In genomic region chr8:105223850-105224249, GRCm38 (mm10) we compare ENCODE assay signal across 9 mouse cellular contexts. TPM values are rescaled to one million over a fixed set of nuclear protein-coding genes. Genes with fewer than 3 reads are reported as not detected.
A peak's percentile ranks its signal among the peaks of the same experiment; 100 is the strongest.
DNase-seq lines count a peak whose midpoint lies in the region; ATAC-seq and TF ChIP-seq lines count a peak whose summit lies in the region.
"Had no signal": no experiment of that assay in that cellular context is flagged by ENCODE, and none has a peak within 500 bp of the region (broad histone marks: within the 10 kb centered on the region; RNA-seq: fewer than 3 reads in every experiment).

No protein-coding gene starts in this region.

- no peaks in the 10 kb centered on the region for H3K27me3 ChIP-seq in liver, embryonic 14.5 days (ENCODE audit: control insufficient read depth, insufficient read depth, low read length)
- H3K27me3 ChIP-seq in liver, embryonic 11.5 days (replicated peaks; ENCODE audit: control insufficient read depth, insufficient read depth, low read length), result no peaks in the 10 kb centered on the region
- no peaks in the 10 kb centered on the region for H3K27me3 ChIP-seq in embryonic facial prominence, embryonic 15.5 days
- no peaks in the 10 kb centered on the region for H3K27me3 ChIP-seq in heart, embryonic 14.5 days (ENCODE audit: control insufficient read depth, insufficient read depth, low read length)
- H3K27me3 ChIP-seq in neural tube, embryonic 14.5 days (ENCODE audit: control insufficient read depth, insufficient read depth, low read length), result no peaks in the 10 kb centered on the region

- no peak for ATAC-seq in liver, embryonic 14.5 days (ENCODE audit: insufficient read depth)
- ATAC-seq in liver, embryonic 11.5 days (replicated peaks; ENCODE audit: low FRiP score), result no peak
- ATAC-seq in embryonic facial prominence, embryonic 15.5 days (ENCODE audit: insufficient number of reproducible peaks, low FRiP score, low TSS enrichment, low read depth), result no peak
- no peak for ATAC-seq in heart, embryonic 14.5 days (ENCODE audit: insufficient number of reproducible peaks, insufficient read depth, low FRiP score, low read depth)
- ATAC-seq in neural tube, embryonic 14.5 days (ENCODE audit: low read depth), result no peak
- no peak for ATAC-seq in inflammation-experienced regulatory T-cells, adult 6 months

- H3K4me1 ChIP-seq in liver, embryonic 14.5 days (replicated peaks; ENCODE audit: control insufficient read depth in 2 of 2, insufficient read depth in 2 of 2, low read length in 1 of 2), result peaks cover 3 to 14% of the 10 kb centered on the region in 2 experiments
- peaks cover 6% of the 10 kb centered on the region; the same call in 1 of the 2 replicates for H3K4me1 ChIP-seq in liver, embryonic 11.5 days (replicated peaks; ENCODE audit: control insufficient read depth, insufficient read depth, low read length)
- peaks cover 16% of the 10 kb centered on the region for H3K4me1 ChIP-seq in embryonic facial prominence, embryonic 15.5 days
- H3K4me1 ChIP-seq in heart, embryonic 14.5 days (ENCODE audit: control insufficient read depth in 2 of 2, insufficient read depth in 2 of 2, low read length in 2 of 2), result peaks cover 0 to 18% of the 10 kb centered on the region in 2 experiments; a peak in 3 of 4 replicates
- peaks cover 14% of the 10 kb centered on the region for H3K4me1 ChIP-seq in neural tube, embryonic 14.5 days (ENCODE audit: control insufficient read depth, insufficient read depth, low read length)

- no peak overlapping the region for H3K4me3 ChIP-seq in liver, embryonic 14.5 days (ENCODE audit: insufficient read depth in 1 of 2, low read depth in 2 of 2, low read length in 2 of 2)
- no peak overlapping the region for H3K4me3 ChIP-seq in liver, embryonic 11.5 days (ENCODE audit: low read depth, low read length)
- no peak overlapping the region for H3K4me3 ChIP-seq in embryonic facial prominence, embryonic 15.5 days (replicated peaks)
- H3K4me3 ChIP-seq in heart, embryonic 14.5 days (ENCODE audit: control insufficient read depth in 1 of 2, insufficient read depth in 1 of 2, low read depth in 1 of 2, low read length in 2 of 2), result no peak overlapping the region
- peak overlapping the region; percentile 80; the same call in 1 of the 2 replicates for H3K4me3 ChIP-seq in neural tube, embryonic 14.5 days (ENCODE audit: low read depth, low read length)

- 72% methylated on average over 7 of the region's 7 CpGs for WGBS in liver, embryonic 14.5 days (ENCODE audit: insufficient replicate concordance)
- 80% methylated on average over 7 of the region's 7 CpGs for WGBS in liver, embryonic 11.5 days
- WGBS in embryonic facial prominence, embryonic 15.5 days, result 79% methylated on average over 7 of the region's 7 CpGs
- WGBS in heart, embryonic 14.5 days, result 68% methylated on average over 7 of the region's 7 CpGs
- WGBS in neural tube, embryonic 14.5 days, result 79% methylated on average over 7 of the region's 7 CpGs

- TF ChIP-seq CTCF in liver, embryonic 14.5 days (IDR thresholded peaks at IDR 0.05; ENCODE audit: low read depth), result no peak

- no peak overlapping the region; the same call in 1 of the 2 replicates for H3K9ac ChIP-seq in liver, embryonic 14.5 days (replicated peaks)
- H3K9ac ChIP-seq in liver, embryonic 11.5 days (ENCODE audit: low read depth, low read length), result no peak overlapping the region; the same call in 1 of the 2 replicates
- H3K9ac ChIP-seq in embryonic facial prominence, embryonic 15.5 days, result no peak overlapping the region
- peak overlapping the region; percentile 94; the same call in 1 of the 2 replicates for H3K9ac ChIP-seq in heart, embryonic 14.5 days (ENCODE audit: low read length)
- no peak overlapping the region for H3K9ac ChIP-seq in neural tube, embryonic 14.5 days (replicated peaks; ENCODE audit: low read depth, low read length)

- no peak for TF ChIP-seq EP300 in liver, embryonic 14.5 days (IDR thresholded peaks at IDR 0.05; ENCODE audit: low read depth)

- no peak for DNase-seq in liver, embryonic 14.5 days (ENCODE audit: low read depth in 3 of 3, low spot score in 3 of 3)
- DNase-seq in liver, embryonic 11.5 days (ENCODE audit: low spot score), result no peak
- no peak for DNase-seq in Muller cell, postnatal 12 days (ENCODE audit: inconsistent ontology term)
- DNase-seq: embryo, embryonic 11 days; right cerebral cortex, postnatal 25 days had no signal

- H3K36me3 ChIP-seq in liver, embryonic 14.5 days (replicated peaks; ENCODE audit: control insufficient read depth, insufficient read depth, low read depth), result no peaks in the 10 kb centered on the region
- H3K36me3 ChIP-seq in liver, embryonic 11.5 days (ENCODE audit: control insufficient read depth, insufficient read depth, low read length), result no peaks in the 10 kb centered on the region
- H3K36me3 ChIP-seq in embryonic facial prominence, embryonic 15.5 days, result no peaks in the 10 kb centered on the region
- H3K36me3 ChIP-seq in heart, embryonic 14.5 days (ENCODE audit: control insufficient read depth, insufficient read depth, low read length), result no peaks in the 10 kb centered on the region
- H3K36me3 ChIP-seq in neural tube, embryonic 14.5 days (ENCODE audit: control insufficient read depth, insufficient read depth, low read length), result no peaks in the 10 kb centered on the region

- H3K27ac ChIP-seq in liver, embryonic 14.5 days, result no peak overlapping the region
- no peak overlapping the region for H3K27ac ChIP-seq in liver, embryonic 11.5 days (ENCODE audit: low read depth, low read length)
- H3K27ac ChIP-seq in embryonic facial prominence, embryonic 15.5 days (replicated peaks), result peak overlapping the region; percentile 91; the same call in 1 of the 2 replicates
- H3K27ac ChIP-seq in heart, embryonic 14.5 days (replicated peaks in 1 of 2; ENCODE audit: control insufficient read depth in 1 of 2, insufficient read depth in 1 of 2, low read depth in 2 of 2, low read length in 2 of 2), result peak overlapping the region in 1 of 2 experiments; percentile 93; a peak in 1 of 4 replicates
- H3K27ac ChIP-seq in neural tube, embryonic 14.5 days (ENCODE audit: low read depth, low read length), result peak overlapping the region; percentile 65; the same call in 1 of the 2 replicates

- H3K4me2 ChIP-seq in liver, embryonic 14.5 days (ENCODE audit: low read depth), result peak overlapping the region; percentile 94; the same call in 1 of the 2 replicates
- H3K4me2 ChIP-seq in liver, embryonic 11.5 days, result no peak overlapping the region
- no peak overlapping the region for H3K4me2 ChIP-seq in embryonic facial prominence, embryonic 15.5 days (replicated peaks)
- H3K4me2 ChIP-seq in heart, embryonic 14.5 days (ENCODE audit: low read length), result peak overlapping the region; percentile 74
- H3K4me2 ChIP-seq in neural tube, embryonic 14.5 days (ENCODE audit: low read depth, low read length), result peak overlapping the region; percentile 63; the same call in 1 of the 2 replicates

- H3K9me3 ChIP-seq in liver, embryonic 14.5 days (ENCODE audit: control insufficient read depth, low read length), result no peaks in the 10 kb centered on the region
- no peaks in the 10 kb centered on the region for H3K9me3 ChIP-seq in liver, embryonic 11.5 days (ENCODE audit: control insufficient read depth, low read length)
- no peaks in the 10 kb centered on the region for H3K9me3 ChIP-seq in embryonic facial prominence, embryonic 15.5 days (replicated peaks)
- H3K9me3 ChIP-seq in heart, embryonic 14.5 days (ENCODE audit: control insufficient read depth, low read length), result no peaks in the 10 kb centered on the region
- no peaks in the 10 kb centered on the region for H3K9me3 ChIP-seq in neural tube, embryonic 14.5 days (ENCODE audit: control insufficient read depth, low read length)

RNA-seq across cellular contexts. Expression of gene D230025D16Rik, which starts 1.1 kb away (rescaled TPM):
- 10.7 and 11.9 TPM in 2 replicates for polyA plus RNA-seq in liver, embryonic 14.5 days (2012; rRNA removed)
- 14.7 and 16.7 TPM in 2 replicates for polyA plus RNA-seq in liver, embryonic 14.5 days (2014; fragmentation: Nextera tagmentation; extraction: Ambion mirVana)
- 24.0 and 25.2 TPM in 2 replicates for polyA plus RNA-seq in liver, embryonic 11.5 days (2014; fragmentation: Nextera tagmentation; extraction: Ambion mirVana)
- 24.9 and 26.1 TPM in 2 replicates for polyA plus RNA-seq in embryonic facial prominence, embryonic 15.5 days (2015; fragmentation: Nextera tagmentation; extraction: Ambion mirVana)
- 21.2 and 21.8 TPM in 2 replicates for polyA plus RNA-seq in heart, embryonic 14.5 days (2014; fragmentation: Nextera tagmentation; extraction: Ambion mirVana)
- polyA plus RNA-seq in neural tube, embryonic 14.5 days (2014; fragmentation: Nextera tagmentation; extraction: Ambion mirVana), result 35.7 and 36.8 TPM in 2 replicates
- 10 to 100 TPM; 11.1 to 14.6 (median 12.1) TPM for polyA plus RNA-seq in inflammation-experienced regulatory T-cells, adult 6 months (2017; shearing (Covaris generic))

RNA-seq across cellular contexts. Expression of gene B3gnt9, which starts 31.1 kb away (rescaled TPM):
- polyA plus RNA-seq in liver, embryonic 14.5 days (2012; rRNA removed), result 1.6 and 1.7 TPM in 2 replicates
- polyA plus RNA-seq in liver, embryonic 14.5 days (2014; fragmentation: Nextera tagmentation; extraction: Ambion mirVana), result 2.3 and 3.1 TPM in 2 replicates
- polyA plus RNA-seq in liver, embryonic 11.5 days (2014; fragmentation: Nextera tagmentation; extraction: Ambion mirVana), result 4.2 and 4.4 TPM in 2 replicates
- 45.5 and 49.2 TPM in 2 replicates for polyA plus RNA-seq in embryonic facial prominence, embryonic 15.5 days (2015; fragmentation: Nextera tagmentation; extraction: Ambion mirVana)
- 11.5 and 15.0 TPM in 2 replicates for polyA plus RNA-seq in heart, embryonic 14.5 days (2014; fragmentation: Nextera tagmentation; extraction: Ambion mirVana)
- polyA plus RNA-seq in neural tube, embryonic 14.5 days (2014; fragmentation: Nextera tagmentation; extraction: Ambion mirVana), result 6.2 and 8.3 TPM in 2 replicates
- under 1 TPM; 0.51 to 0.97 (median 0.87) TPM for polyA plus RNA-seq in inflammation-experienced regulatory T-cells, adult 6 months (2017; shearing (Covaris generic))

RNA-seq across cellular contexts. Expression of gene Tradd, which starts 40.6 kb away (rescaled TPM):
- polyA plus RNA-seq in liver, embryonic 14.5 days (2012; rRNA removed), result 5.5 and 6.0 TPM in 2 replicates
- polyA plus RNA-seq in liver, embryonic 14.5 days (2014; fragmentation: Nextera tagmentation; extraction: Ambion mirVana), result 11.5 and 15.8 TPM in 2 replicates
- polyA plus RNA-seq in liver, embryonic 11.5 days (2014; fragmentation: Nextera tagmentation; extraction: Ambion mirVana), result 23.1 and 23.2 TPM in 2 replicates
- polyA plus RNA-seq in embryonic facial prominence, embryonic 15.5 days (2015; fragmentation: Nextera tagmentation; extraction: Ambion mirVana), result 27.4 and 28.8 TPM in 2 replicates
- polyA plus RNA-seq in heart, embryonic 14.5 days (2014; fragmentation: Nextera tagmentation; extraction: Ambion mirVana), result 15.2 and 18.0 TPM in 2 replicates
- 13.1 and 18.8 TPM in 2 replicates for polyA plus RNA-seq in neural tube, embryonic 14.5 days (2014; fragmentation: Nextera tagmentation; extraction: Ambion mirVana)
- polyA plus RNA-seq in inflammation-experienced regulatory T-cells, adult 6 months (2017; shearing (Covaris generic)), result 10 to 100 TPM; 54.1 to 78.8 (median 58.2) TPM

RNA-seq across cellular contexts. Expression of gene Fbxl8, which starts 40.6 kb away (rescaled TPM):
- polyA plus RNA-seq in liver, embryonic 14.5 days (2012; rRNA removed), result 1.0 and 1.3 TPM in 2 replicates
- 0.75 and 0.83 TPM in 2 replicates for polyA plus RNA-seq in liver, embryonic 14.5 days (2014; fragmentation: Nextera tagmentation; extraction: Ambion mirVana)
- 2.0 and 2.4 TPM in 2 replicates for polyA plus RNA-seq in liver, embryonic 11.5 days (2014; fragmentation: Nextera tagmentation; extraction: Ambion mirVana)
- 3.3 and 4.0 TPM in 2 replicates for polyA plus RNA-seq in embryonic facial prominence, embryonic 15.5 days (2015; fragmentation: Nextera tagmentation; extraction: Ambion mirVana)
- polyA plus RNA-seq in heart, embryonic 14.5 days (2014; fragmentation: Nextera tagmentation; extraction: Ambion mirVana), result 2.9 and 4.0 TPM in 2 replicates
- polyA plus RNA-seq in neural tube, embryonic 14.5 days (2014; fragmentation: Nextera tagmentation; extraction: Ambion mirVana), result 0.96 and 1.8 TPM in 2 replicates
- 10 to 100 TPM; 18.5 to 24.7 (median 18.5) TPM for polyA plus RNA-seq in inflammation-experienced regulatory T-cells, adult 6 months (2017; shearing (Covaris generic))

RNA-seq across cellular contexts. Expression of gene Hsf4, which starts 45.8 kb away (rescaled TPM):
- 0.03 TPM in 1 of 2 replicates, not detected in the other for polyA plus RNA-seq in liver, embryonic 14.5 days (2012; rRNA removed)
- polyA plus RNA-seq in liver, embryonic 14.5 days (2014; fragmentation: Nextera tagmentation; extraction: Ambion mirVana), result 0.08 TPM in 1 of 2 replicates, not detected in the other
- polyA plus RNA-seq in liver, embryonic 11.5 days (2014; fragmentation: Nextera tagmentation; extraction: Ambion mirVana), result 0.19 TPM in 1 of 2 replicates, not detected in the other
- 0.13 and 0.33 TPM in 2 replicates for polyA plus RNA-seq in embryonic facial prominence, embryonic 15.5 days (2015; fragmentation: Nextera tagmentation; extraction: Ambion mirVana)
- 0.27 TPM in 1 of 2 replicates, not detected in the other for polyA plus RNA-seq in heart, embryonic 14.5 days (2014; fragmentation: Nextera tagmentation; extraction: Ambion mirVana)
- 0.66 and 0.71 TPM in 2 replicates for polyA plus RNA-seq in neural tube, embryonic 14.5 days (2014; fragmentation: Nextera tagmentation; extraction: Ambion mirVana)
- under 1 TPM in 1 of 3 experiments, not detected in 2; 0.34 TPM for polyA plus RNA-seq in inflammation-experienced regulatory T-cells, adult 6 months (2017; shearing (Covaris generic))

Comparison
In these comparisons a context has a peak if more than half of its experiments do, and no peak if none do; other contexts are left out.
1. H3K4me2 ChIP-seq: peak in liver, embryonic 14.5 days (single experiment), heart, embryonic 14.5 days (single experiment) and neural tube, embryonic 14.5 days (single experiment); none in liver, embryonic 11.5 days (single experiment) and embryonic facial prominence, embryonic 15.5 days (single experiment).
2. H3K27ac ChIP-seq: peak in embryonic facial prominence, embryonic 15.5 days (single experiment) and neural tube, embryonic 14.5 days (single experiment); none in liver, embryonic 14.5 days (single experiment) and liver, embryonic 11.5 days (single experiment).